Comparison of ENCODE assay signal across 25 mouse cellular contexts in the genomic region with DNA sequence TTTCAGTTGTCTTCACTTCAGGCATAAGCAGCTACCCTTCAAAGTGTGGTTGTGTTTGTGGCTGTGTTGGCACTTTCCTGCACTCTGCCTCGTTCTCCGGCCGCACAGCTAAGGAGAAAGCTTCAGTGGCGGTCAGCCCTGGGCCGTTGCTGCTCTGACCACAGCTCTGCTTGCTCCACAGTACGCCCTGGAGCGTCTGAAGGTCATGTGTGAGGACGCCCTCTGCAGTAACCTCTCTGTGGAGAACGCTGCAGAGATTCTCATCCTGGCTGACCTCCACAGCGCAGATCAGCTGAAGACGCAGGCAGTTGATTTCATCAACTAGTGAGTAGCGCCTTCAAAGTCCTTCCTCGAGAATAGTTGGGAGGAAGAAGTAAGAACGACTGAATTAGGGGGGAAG. TPM values are rescaled to one million over a fixed set of nuclear protein-coding genes. Genes with fewer than 3 reads are reported as not detected.
A peak's percentile ranks its signal among the peaks of the same experiment; 100 is the strongest.
DNase-seq lines count a peak whose midpoint lies in the region; ATAC-seq and TF ChIP-seq lines count a peak whose summit lies in the region.
"Had no signal": no experiment of that assay in that cellular context is flagged by ENCODE, and none has a peak within 500 bp of the region (broad histone marks: within the 10 kb centered on the region; RNA-seq: fewer than 3 reads in every experiment).

No protein-coding gene starts in this region.

- H3K9me3 ChIP-seq in heart, embryonic 14.5 days (ENCODE audit: control insufficient read depth, low read length), result no peaks in the 10 kb centered on the region
- no peaks in the 10 kb centered on the region for H3K9me3 ChIP-seq in kidney, embryonic 15.5 days (replicated peaks)
- H3K9me3 ChIP-seq in limb, embryonic 14.5 days (ENCODE audit: control insufficient read depth, low read length), result no peaks in the 10 kb centered on the region
- H3K9me3 ChIP-seq: forebrain, embryonic 10.5 days; hindbrain, embryonic 10.5 days; intestine, embryonic 15.5 days; midbrain, embryonic 10.5 days had no signal

- no peak for TF ChIP-seq POLR2A in limb, embryonic 14.5 days (IDR thresholded peaks at IDR 0.05; ENCODE audit: borderline replicate concordance, extremely low read depth, insufficient read depth, insufficient read length)

- no peaks in the 10 kb centered on the region for H3K27me3 ChIP-seq in heart, embryonic 14.5 days (ENCODE audit: control insufficient read depth, insufficient read depth, low read length)
- H3K27me3 ChIP-seq in kidney, embryonic 15.5 days, result no peaks in the 10 kb centered on the region
- no peaks in the 10 kb centered on the region for H3K27me3 ChIP-seq in limb, embryonic 14.5 days (ENCODE audit: control insufficient read depth, insufficient read depth, low read length)
- H3K27me3 ChIP-seq: intestine, embryonic 15.5 days had no signal

- peak overlapping the region; percentile 57 to 60 for H3K27ac ChIP-seq in heart, embryonic 14.5 days (replicated peaks in 1 of 2; ENCODE audit: control insufficient read depth in 1 of 2, insufficient read depth in 1 of 2, low read depth in 2 of 2, low read length in 2 of 2)
- H3K27ac ChIP-seq in kidney, embryonic 15.5 days, result no peak overlapping the region
- no peak overlapping the region for H3K27ac ChIP-seq in limb, embryonic 14.5 days (replicated peaks; ENCODE audit: low read depth, low read length)
- H3K27ac ChIP-seq: forebrain, embryonic 10.5 days; hindbrain, embryonic 10.5 days; intestine, embryonic 15.5 days; macrophage; midbrain, embryonic 10.5 days had no signal

- no peak overlapping the region for H3K4me2 ChIP-seq in heart, embryonic 14.5 days (ENCODE audit: low read length)
- H3K4me2 ChIP-seq in kidney, embryonic 15.5 days, result no peak overlapping the region
- no peak overlapping the region for H3K4me2 ChIP-seq in limb, embryonic 14.5 days (replicated peaks; ENCODE audit: low read depth, low read length, severe bottlenecking)
- H3K4me2 ChIP-seq: intestine, embryonic 15.5 days; liver, embryonic 11.5 days had no signal

- no peak overlapping the region for H3K4me3 ChIP-seq in heart, embryonic 14.5 days (ENCODE audit: control insufficient read depth in 1 of 2, insufficient read depth in 1 of 2, low read depth in 1 of 2, low read length in 2 of 2)
- no peak overlapping the region for H3K4me3 ChIP-seq in kidney, embryonic 15.5 days (replicated peaks)
- H3K4me3 ChIP-seq in limb, embryonic 14.5 days (replicated peaks; ENCODE audit: low read length), result no peak overlapping the region
- H3K4me3 ChIP-seq: forebrain, embryonic 10.5 days; hindbrain, embryonic 10.5 days; intestine, embryonic 15.5 days; midbrain, embryonic 10.5 days had no signal

- H3K4me1 ChIP-seq in heart, embryonic 14.5 days (ENCODE audit: control insufficient read depth in 2 of 2, insufficient read depth in 2 of 2, low read length in 2 of 2), result peaks cover 5 to 8% of the 10 kb centered on the region in 2 experiments; a peak in 2 of 4 replicates
- no peaks in the 10 kb centered on the region; the same call in 1 of the 2 replicates for H3K4me1 ChIP-seq in kidney, embryonic 15.5 days
- no peaks in the 10 kb centered on the region for H3K4me1 ChIP-seq in limb, embryonic 14.5 days (ENCODE audit: control insufficient read depth, insufficient read depth, low read length)
- H3K4me1 ChIP-seq: intestine, embryonic 15.5 days had no signal

- WGBS in heart, embryonic 14.5 days, result 55% methylated on average over 14 of the region's 14 CpGs
- WGBS in kidney, embryonic 15.5 days, result 71% methylated on average over 14 of the region's 14 CpGs
- 84% methylated on average over 14 of the region's 14 CpGs for WGBS in limb, embryonic 14.5 days

- peak; percentile 12 for DNase-seq in embryo, embryonic 10 days (ENCODE audit: low spot score)
- no peak for DNase-seq in embryo, embryonic 9.5 days (ENCODE audit: extremely low spot score)
- DNase-seq in heart, postnatal 10 days, result no peak
- DNase-seq in kidney, postnatal 25 days, result peak; percentile 23 to 61
- DNase-seq in limb, embryonic 14.5 days (ENCODE audit: low spot score), result no peak
- DNase-seq: cerebellum, adult 11 months; cerebellum, adult 9-11 months; gastrocnemius, postnatal 14 days; liver, postnatal 0 days; thymus, adult 18-20 months; thymus, postnatal 36 days had no signal

- intact Hi-C loops in heart, postnatal 10 days (cut with DNase I), result no loop called here

- no peak for ATAC-seq in heart, embryonic 14.5 days (ENCODE audit: insufficient number of reproducible peaks, insufficient read depth, low FRiP score, low read depth)
- ATAC-seq in kidney, embryonic 15.5 days (replicated peaks; ENCODE audit: low FRiP score), result no peak
- ATAC-seq in limb, embryonic 14.5 days (ENCODE audit: low FRiP score, low read depth), result no peak
- ATAC-seq in megakaryocyte, adult 5-6 weeks (ENCODE audit: poor library complexity, severe bottlenecking), result no peak
- ATAC-seq: CD4-positive, CD25-positive, alpha-beta regulatory T cell, adult 4 months; forebrain, embryonic 16.5 days; hindbrain, embryonic 16.5 days; intestine, embryonic 15.5 days; liver, postnatal 0 days; lung, postnatal 0 days had no signal

- peaks cover 72% of the 10 kb centered on the region for H3K36me3 ChIP-seq in heart, embryonic 14.5 days (ENCODE audit: control insufficient read depth, insufficient read depth, low read length)
- H3K36me3 ChIP-seq in kidney, embryonic 15.5 days, result peaks cover 91% of the 10 kb centered on the region
- H3K36me3 ChIP-seq in limb, embryonic 14.5 days (ENCODE audit: control insufficient read depth, insufficient read depth, low read length), result peaks cover 85% of the 10 kb centered on the region

- peak overlapping the region; percentile 12; the same call in 1 of the 2 replicates for H3K9ac ChIP-seq in heart, embryonic 14.5 days (ENCODE audit: low read length)
- no peak overlapping the region for H3K9ac ChIP-seq in kidney, embryonic 15.5 days
- H3K9ac ChIP-seq in limb, embryonic 14.5 days (ENCODE audit: low read depth, low read length, severe bottlenecking), result 0 out of 2 replicates have a peak overlapping the region, but pooled peaks have one; percentile 12
- H3K9ac ChIP-seq: intestine, embryonic 15.5 days; liver, postnatal 0 days had no signal

RNA-seq across cellular contexts. Expression of gene Nxph3, which starts 24.3 kb away (rescaled TPM):
- 0.36 TPM in 1 of 2 replicates, not detected in the other for polyA plus RNA-seq in heart, embryonic 14.5 days (2014; fragmentation: Nextera tagmentation; extraction: Ambion mirVana)
- total RNA-seq in heart, postnatal 10 days (2021), result under 1 TPM; 0.84 to 0.87 TPM
- 0.32 and 0.40 TPM in 2 replicates for polyA plus RNA-seq in kidney, embryonic 15.5 days (2015; fragmentation: Nextera tagmentation; extraction: Ambion mirVana)
- polyA plus RNA-seq in limb, embryonic 14.5 days (2012; rRNA removed), result 1.9 and 2.4 TPM in 2 replicates
- polyA plus RNA-seq in limb, embryonic 14.5 days (2014; fragmentation: Nextera tagmentation; extraction: Ambion mirVana), result 0.82 and 0.91 TPM in 2 replicates
- total RNA-seq in megakaryocyte, adult 5-6 weeks (2015), result not detected in 2 replicates
- not detected in 2 replicates for total RNA-seq in megakaryocyte, adult 5-6 weeks (2017)
- total RNA-seq: common myeloid progenitor, adult 5-6 weeks had no signal
- polyA plus RNA-seq: CD4-positive, CD25-positive, alpha-beta regulatory T cell, adult 4 months; liver, postnatal 0 days; macrophage had no signal

Comparison
In these comparisons a context has a peak if more than half of its experiments do, and no peak if none do; other contexts are left out.
1. DNase-seq: peak in embryo, embryonic 10 days (single experiment) and kidney, postnatal 25 days (2 of 2); none in embryo, embryonic 9.5 days (single experiment), heart, postnatal 10 days (0 of 2) and limb, embryonic 14.5 days (single experiment).
2. H3K27ac ChIP-seq: peak in heart, embryonic 14.5 days (2 of 2); none in kidney, embryonic 15.5 days (single experiment) and limb, embryonic 14.5 days (single experiment).